Mouse (Mus musculus): ENCODE measurements at regions not wholly inside any gene's neighbourhood (a gene's known extent, or its start where the extent isn't known, plus 50 kb on each side); places are given as distances from the start of the nearest gene placed in this dataset.
A peak's percentile ranks its signal among the peaks of the same experiment; 100 is the strongest.
"Not testable (repeated sequence)": the region's sequence is repeated elsewhere in the genome, so short reads cannot be mapped to it uniquely, and the experiment has no call there.

- no peak for DNase-seq
Observed at GRCm38 (mm10) chr17:82674593-82674992, 540.5 kb upstream of the Pkdcc start.

DNA sequence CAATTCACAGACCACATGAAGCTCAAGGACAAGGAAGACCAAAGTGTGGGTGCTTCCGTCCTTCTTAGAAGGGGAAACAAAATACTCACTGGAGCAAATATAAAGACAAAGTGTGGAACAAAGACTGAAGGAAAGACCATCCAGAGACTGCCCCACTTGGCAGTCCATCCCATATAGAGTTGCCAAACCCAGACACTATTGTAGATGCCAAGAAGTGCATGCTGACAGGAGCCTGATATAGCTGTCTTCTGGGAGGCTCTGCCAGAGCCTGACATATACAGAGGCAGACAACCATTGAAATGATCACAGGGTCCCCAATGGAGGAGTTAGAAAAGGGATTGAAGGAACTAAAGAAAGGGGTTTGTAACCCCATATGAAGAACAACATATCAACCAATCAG is 548.5 kb upstream of the Pkdcc start:
- not testable (repeated sequence) for DNase-seq

DNA sequence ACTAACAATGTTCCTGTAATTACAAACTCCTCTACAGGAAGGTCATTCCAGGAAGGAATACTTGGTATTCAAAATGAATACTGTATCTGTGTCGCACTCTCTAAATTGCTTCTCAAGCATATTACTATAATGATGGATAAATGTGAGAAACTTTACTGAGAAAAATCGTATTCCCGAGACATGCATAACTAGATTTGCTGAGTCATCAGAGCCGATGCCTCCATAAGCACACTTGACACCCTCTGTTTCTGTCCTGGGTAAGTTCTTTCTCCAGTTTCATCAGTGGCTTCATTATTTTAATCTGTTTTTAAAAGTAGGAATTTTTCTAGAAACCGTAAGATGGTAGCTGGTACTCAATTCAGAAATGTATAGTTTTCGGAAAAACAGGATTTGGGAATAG is 550.7 kb upstream of the Pkdcc start:
- DNase-seq: no peak

DNA sequence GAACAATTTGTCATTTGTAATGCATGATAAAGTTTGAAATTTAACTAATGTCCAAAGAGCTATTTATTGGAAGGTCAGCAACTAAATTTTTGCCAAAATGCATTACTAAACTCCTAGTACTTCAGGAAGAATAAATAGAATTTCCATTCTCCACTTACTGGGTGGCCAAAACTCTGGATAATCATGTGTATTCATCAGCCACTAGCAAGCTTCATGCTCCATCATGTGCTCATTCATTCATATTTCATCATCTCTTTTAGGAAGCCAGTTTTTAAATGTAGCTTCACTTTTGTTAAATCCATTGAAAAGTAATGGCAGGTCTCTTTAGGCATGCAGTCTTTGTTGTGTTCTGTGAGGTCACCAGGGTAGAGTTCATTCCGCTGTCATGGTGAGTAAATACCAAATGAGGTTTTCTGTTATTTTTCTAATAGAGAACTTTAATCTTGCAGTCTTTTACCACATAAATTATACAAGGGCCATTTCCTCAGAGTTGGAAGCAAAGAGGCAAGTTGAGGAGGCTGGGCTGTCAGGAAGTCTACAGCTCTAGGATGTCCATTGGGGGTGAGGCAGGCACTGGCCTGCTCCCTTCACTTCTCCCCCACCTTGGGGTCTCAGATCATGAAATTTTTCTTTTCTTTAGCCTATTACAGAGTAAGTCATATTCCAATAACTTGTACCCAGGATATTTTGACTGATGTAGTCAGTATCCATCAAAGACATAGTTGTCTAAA is 578.5 kb upstream of the Pkdcc start:
- DNase-seq: no peak

DNA sequence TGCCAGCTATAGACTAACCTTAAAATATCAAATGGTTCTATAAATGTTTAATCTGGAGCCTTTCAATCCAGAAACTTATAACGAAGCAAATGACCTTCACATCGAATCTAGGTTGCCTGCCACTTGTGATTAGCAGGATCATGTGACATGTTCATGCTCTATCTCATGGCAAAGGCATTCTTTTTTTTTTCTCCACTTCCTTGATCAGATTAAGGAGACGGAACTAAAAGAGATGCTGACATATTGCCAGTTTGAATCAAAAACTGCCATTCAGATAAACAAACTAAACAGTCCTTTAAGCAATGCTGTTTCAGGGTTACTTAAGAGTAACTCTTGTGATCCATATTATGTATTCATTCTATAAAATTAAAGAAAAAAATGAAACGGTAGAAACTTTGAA is 579.2 kb upstream of the Pkdcc start:
- no peak for DNase-seq

DNA sequence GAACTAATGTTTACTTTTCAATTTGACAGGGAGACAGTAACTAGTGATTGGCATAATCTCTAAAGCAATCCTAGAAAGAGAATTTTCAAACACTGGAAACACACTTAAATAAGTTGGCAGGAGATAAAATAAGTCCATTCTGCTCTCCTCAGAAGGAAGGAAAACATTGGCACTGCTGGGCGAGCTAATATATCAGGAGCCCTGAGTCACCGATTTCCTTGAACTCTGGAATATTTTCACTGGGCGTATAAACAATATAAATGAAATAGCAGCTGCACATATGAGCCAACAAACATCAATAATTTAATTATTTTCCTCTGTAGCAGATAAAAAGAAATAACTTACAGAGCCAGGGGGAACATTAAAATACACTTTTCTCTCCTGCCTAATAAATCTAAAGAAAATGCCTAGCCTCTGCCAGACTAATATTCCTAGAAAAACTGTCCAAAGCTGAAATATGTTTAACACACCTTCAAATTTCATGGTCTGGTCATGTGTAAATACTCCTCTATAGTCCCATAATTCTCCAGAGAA is 608.4 kb upstream of the Pkdcc start:
- no peak for DNase-seq

DNA sequence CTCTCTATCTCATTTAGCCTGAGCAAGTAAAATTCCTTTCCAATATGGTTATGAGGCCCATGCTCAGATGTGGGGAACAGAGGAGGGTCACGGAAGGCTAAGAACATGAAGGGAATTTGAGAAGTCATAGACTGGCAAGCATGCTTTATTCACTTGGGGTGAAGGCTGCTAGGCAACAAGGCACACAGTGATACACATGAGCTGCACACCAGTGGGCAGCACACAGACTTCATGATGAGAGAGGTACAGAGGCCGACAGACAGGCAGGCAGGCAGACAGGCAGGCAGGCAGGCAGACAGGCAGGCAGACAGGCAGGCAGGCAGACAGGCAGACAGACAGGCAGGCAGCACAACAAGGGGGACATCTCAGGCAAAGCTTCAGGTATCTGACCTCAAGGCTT is 631.3 kb upstream of the Pkdcc start:
- no peak for DNase-seq

DNA sequence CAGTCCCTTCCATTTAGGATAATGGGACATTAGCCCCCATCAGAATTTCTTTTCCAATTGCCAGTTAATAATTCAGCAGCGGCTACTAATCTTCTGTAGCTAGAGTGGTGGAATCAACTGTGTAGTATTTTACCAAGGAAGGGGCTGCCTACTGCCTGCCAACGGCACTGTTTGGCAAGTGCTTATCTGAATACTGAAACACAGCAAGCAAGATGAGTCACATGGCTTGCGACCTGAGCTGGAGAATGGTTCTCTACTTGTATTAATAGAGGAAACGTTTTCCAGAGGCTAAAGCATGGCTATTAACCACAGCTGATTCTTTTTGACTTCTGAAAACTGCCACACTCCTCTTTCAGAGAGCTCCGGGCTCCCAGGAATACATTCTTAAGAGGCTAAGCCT is 681.6 kb upstream of the Pkdcc start:
- peak; percentile 1 for DNase-seq

- no peak for DNase-seq
Observed at GRCm38 (mm10) chr17:82518129-82518528, 697.0 kb upstream of the Pkdcc start.

DNA sequence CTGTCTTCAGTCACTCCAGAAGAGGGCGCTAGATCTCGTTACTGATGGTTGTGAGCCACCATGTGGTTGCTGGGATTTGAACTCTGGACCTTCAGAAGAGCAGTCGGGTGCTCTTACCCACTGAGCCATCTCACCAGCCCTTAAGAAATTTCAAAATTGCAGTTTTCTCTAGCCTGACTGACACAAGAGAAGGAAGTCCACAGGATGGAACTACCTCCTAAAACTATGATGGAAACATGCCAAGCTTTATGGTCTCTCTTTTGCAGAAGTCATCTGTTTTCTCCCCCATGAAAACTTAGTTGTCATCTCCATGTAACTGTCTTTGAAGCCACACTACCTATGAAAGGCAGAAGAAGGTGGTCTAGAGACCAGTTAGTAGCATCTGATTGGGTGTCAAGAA is 698.2 kb upstream of the Pkdcc start:
- no peak for DNase-seq

- no peak for DNase-seq
Observed at GRCm38 (mm10) chr17:82513816-82514215, 701.3 kb upstream of the Pkdcc start.

DNA sequence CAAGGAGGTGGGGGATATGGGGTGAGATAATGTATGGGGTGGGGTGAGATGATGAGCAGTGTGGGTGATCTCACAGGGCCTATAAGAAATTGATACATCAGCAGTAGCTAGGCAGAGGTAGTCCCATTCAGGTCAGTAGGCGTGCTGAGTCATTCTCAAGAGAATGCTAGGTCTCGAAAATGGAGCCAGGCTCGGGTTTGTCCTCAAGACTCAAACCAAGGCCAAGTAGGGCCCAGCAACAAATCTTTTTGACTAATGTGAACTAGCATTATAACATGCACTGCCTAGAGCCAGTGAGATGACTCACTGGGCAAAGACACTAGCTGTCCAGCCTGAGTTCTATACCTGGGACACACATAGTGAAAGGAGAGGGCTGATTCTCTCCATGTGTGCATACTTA is 710.8 kb upstream of the Pkdcc start:
- no peak for DNase-seq

DNA sequence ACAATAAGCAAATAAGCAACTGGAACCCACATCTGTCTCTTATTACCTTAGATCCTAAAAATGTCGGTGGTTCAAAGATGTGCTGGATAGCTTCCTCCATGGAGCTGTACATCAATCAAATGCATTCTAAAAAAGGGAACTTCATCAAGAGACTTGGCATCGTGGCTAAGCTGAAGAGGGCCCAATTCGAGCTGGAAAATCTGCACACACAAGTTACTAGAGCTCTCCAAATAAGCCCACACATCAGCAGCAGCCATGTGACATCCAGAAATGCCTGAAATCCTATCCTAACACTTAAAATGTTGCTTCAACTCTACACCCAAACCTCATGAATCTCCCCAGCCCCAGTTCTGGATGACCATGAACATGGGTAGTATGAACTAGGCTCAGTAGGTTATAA is 729.5 kb upstream of the Pkdcc start:
- no peak for DNase-seq

DNA sequence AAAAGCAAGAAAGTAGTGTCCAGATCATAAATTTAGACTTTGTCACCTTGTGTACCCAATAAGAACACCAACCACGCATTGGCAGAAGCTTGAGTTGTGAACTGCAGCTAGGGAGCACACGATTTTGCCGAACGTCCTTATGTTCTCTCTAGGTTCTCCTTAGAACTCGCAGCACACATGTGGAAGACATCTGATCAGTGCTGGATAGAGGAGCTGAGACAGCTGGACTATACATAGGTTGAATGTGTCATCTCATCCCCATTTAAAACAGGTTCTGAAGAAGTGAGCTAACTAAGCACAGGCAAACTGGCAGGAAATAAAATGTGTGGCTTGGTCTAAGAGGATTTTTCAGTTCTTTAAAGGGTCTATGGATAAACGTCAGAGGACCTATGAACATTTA is 730.5 kb upstream of the Pkdcc start:
- DNase-seq: no peak

DNA sequence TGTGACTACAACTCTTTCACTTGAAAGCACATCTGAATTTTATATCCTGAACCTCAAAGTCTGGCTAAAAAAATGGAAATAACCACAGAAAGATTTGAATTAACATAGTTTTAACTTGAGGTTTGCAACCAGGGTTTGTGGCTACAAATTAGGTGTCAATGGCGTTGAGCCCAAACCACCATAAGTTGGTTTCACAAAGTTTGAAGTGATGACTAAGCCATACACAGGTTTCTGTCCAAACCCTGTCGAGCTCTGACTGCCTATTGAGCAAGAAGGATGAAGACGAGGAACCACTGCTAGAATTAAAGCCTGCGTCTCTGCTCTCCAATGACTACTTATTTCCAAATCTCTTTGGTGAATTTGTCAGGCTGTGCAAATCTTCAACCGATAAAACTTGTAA is 719.8 kb upstream of the Slc8a1 start:
- DNase-seq: no peak

DNA sequence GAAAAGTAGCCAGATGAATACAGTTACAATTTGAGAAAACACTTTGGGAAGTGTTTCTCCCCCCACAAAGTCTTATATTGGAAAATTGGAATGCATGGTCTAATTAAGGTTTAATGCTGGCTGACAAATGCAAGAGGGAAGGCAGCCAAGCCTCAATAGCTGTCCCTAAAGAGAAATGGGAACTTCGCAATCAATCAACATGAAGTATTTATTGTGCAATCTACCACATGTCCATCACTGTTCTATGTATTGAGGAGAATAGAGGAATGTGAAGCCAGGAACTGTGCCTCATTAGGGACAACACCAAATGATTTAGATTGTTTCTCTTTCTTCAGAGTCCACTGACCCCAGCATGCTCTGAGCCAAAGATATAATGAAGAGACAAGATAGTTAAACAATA is 715.7 kb upstream of the Slc8a1 start:
- DNase-seq: no peak

DNA sequence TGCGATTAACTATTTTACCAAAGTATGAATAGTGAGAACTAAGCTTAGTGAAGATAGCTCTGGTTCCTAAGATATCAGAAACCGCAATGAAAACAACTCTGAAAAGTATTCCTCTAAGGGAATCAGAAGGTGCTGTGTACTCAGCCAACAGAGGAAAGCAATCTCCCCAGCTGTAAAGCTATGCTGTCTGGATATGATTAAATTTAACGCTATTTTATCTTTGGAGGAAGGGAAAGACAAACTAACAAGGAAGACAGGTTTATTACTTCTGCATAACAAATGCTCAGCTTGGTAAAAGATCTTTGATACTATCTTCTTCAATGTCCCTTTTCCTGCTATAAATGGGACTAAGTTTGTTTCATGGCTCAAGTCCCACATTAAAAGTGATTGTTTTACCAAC is 700.9 kb upstream of the Slc8a1 start:
- no peak for DNase-seq

GRCm38 (mm10) chr17:82437206-82437605 is 699.0 kb upstream of the Slc8a1 start:
- no peak for DNase-seq

DNA sequence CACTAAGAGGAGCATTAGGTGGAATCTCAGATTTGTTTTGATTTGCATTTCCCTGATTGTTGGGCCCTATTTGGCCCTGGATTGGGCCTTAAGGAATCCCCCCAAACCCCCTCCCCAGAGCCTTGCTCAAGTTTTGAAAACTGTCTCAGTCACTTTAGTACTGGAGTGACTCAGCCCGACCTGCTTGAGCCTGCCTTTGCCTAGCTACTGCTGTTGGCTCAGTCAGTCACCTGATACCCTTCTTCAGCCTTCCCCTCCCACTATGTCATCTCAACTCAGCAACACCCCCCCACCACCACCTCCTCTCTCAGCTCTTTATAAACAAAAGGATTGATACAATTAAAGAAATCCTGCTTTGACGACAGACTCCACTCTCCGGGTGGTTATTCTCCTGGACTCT is 694.5 kb upstream of the Slc8a1 start:
- DNase-seq: no peak

DNA sequence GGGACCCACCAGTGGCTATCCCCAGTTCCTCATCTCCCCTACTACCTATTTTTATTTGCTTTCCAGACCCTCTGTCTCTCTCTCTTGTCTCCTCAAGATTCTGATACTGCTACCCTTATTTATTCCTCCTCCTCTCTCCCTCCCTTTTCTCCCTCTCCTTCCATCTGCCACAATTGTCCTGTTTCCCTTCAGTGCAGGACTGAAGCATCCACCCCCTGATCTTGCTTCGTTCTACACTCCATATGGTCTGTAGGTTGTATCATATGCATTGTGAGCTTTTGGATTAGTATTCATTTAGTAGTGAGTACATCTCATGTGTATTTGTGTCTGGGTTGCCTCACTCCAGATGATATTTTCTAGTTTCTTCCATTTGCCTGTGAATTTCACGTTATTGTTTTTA is 670.1 kb upstream of the Slc8a1 start:
- no peak for DNase-seq

- DNase-seq: no peak
Observed at GRCm38 (mm10) chr17:82399328-82399727, 661.2 kb upstream of the Slc8a1 start.

GRCm38 (mm10) chr17:82379371-82379770 is 641.2 kb upstream of the Slc8a1 start:
- DNase-seq: not testable (repeated sequence)

GRCm38 (mm10) chr17:82378248-82378820 is 640.2 kb upstream of the Slc8a1 start:
- no peak for DNase-seq

DNA sequence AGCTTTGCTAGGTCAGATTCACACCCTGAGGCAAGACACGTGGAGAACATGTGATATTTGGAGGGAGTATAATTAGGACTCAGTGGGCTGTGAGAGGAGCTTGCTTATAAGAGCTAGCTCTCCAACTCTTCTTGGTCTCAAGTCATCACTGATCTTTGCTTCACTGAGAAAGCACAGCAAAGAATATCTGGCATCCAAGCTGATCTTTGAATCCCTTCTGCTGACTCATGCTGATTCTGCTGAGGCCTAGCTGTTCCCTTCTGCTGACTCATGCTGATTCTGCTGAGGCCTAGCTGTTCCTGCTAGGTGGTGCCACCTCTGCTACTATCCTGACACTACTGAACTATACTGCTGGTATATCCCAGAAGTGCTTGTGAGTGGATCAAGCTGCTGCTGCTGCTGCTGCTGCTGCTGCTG is 639.0 kb upstream of the Slc8a1 start:
- no peak for DNase-seq

DNA sequence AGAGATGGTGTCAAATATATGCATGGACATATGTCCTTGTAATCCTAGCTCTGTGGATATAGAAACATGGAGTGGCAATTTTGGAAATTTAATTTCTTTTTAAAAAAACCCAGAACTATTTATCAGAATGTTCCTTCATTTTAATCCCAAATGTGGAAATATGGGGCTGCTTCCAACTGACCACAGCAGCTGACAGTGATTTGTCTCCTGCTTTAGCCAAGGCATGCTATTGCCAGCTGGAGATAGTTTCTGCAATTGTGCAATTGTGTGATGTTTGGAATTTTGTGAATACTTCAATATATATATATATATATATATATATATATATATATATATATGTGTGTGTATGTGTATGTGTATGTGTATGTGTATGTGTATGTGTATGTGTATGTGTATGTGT is 629.7 kb upstream of the Slc8a1 start:
- no peak for DNase-seq

Measured in lung, postnatal 36 days (tissue).